Mouse (Mus musculus): ENCODE results near the gene Vwce. TPM values are rescaled to one million over a fixed set of nuclear protein-coding genes. Genes with fewer than 3 reads are reported as not detected.

Gene Vwce
- polyA plus RNA-seq, 1 experiment from 2014 or later = 3.5 TPM

DNA sequence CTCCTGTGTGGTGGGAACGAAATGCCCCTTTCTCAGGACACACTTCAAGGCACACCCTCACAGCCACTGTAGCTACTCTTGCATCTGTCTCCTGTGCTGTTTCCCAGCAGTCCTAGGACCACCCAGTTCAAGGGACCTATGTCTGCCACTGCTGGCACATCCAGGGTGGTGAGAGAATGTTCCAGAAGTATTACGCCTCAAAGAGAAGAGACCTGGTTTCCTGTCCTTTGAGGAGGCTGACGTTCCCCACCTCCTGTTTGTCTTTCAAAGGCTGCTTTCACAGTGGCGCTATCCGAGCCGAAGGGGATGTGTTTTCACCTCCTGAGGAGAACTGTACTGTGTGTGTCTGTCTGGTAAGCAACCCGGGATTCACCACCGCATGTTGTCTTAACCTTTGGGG is 14.1 kb downstream of the Vwce start:
- Histone ChIP-seq H3K27ac (no peak overlapping the region), H3K4me3 (replicated peaks) (no peak overlapping the region), H3K9ac (replicated peaks) (no peak overlapping the region), H3K4me1 (replicated peaks) (no peaks in the 10 kb centered on the region), H3K9me3 (no peaks in the 10 kb centered on the region), H3K4me2 (no peak overlapping the region), H3K36me3 (no peaks in the 10 kb centered on the region; the same call in 1 of the 2 replicates), H3K27me3 (no peaks in the 10 kb centered on the region)
- no peak for ATAC-seq (ENCODE audit: insufficient number of reproducible peaks, insufficient read depth, low FRiP score, low TSS enrichment, low read depth)
- 76% methylated on average over 8 of the region's 8 CpGs for WGBS

DNA sequence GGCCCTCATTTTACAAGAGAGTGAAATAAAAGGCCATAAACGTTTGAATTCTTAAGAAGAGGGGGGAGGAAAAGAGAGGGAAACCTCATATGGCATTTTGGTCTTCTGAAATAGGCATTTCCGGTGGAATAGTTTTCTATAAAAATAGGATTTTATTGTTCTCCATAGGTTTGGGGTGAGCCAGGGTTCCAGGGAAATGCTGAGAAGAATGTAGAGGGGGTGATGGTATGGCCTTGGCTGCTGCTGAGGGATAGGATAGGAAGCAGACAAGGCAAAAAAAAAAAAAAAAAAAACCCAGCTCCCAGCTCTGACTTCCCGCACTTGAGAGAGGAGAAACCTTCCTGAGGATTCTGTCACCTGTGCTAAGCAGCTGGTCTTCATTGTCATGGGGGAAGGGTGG is 22.0 kb downstream of the Vwce start:
- ATAC-seq (ENCODE audit: insufficient number of reproducible peaks, insufficient read depth, low FRiP score, low TSS enrichment, low read depth) = no peak
- no peaks in the 10 kb centered on the region for H3K36me3 ChIP-seq
- no peaks in the 10 kb centered on the region for H3K9me3 ChIP-seq
- no peak overlapping the region for H3K9ac ChIP-seq (replicated peaks)
- no peak overlapping the region for H3K4me2 ChIP-seq
- H3K4me1 ChIP-seq (replicated peaks) = peaks cover 8% of the 10 kb centered on the region; the same call in 1 of the 2 replicates
- peak overlapping the region; percentile 56; the same call in 1 of the 2 replicates for H3K27ac ChIP-seq
- no peaks in the 10 kb centered on the region for H3K27me3 ChIP-seq
- no peak overlapping the region for H3K4me3 ChIP-seq (replicated peaks)
- WGBS = 31% methylated on average over 3 of the region's 3 CpGs

GRCm38 (mm10) chr19:10657742-10658141 is 23.7 kb downstream of the Vwce start:
- no peak for ATAC-seq (ENCODE audit: insufficient number of reproducible peaks, insufficient read depth, low FRiP score, low TSS enrichment, low read depth)
- 73% methylated on average over 5 of the region's 5 CpGs for WGBS

DNA sequence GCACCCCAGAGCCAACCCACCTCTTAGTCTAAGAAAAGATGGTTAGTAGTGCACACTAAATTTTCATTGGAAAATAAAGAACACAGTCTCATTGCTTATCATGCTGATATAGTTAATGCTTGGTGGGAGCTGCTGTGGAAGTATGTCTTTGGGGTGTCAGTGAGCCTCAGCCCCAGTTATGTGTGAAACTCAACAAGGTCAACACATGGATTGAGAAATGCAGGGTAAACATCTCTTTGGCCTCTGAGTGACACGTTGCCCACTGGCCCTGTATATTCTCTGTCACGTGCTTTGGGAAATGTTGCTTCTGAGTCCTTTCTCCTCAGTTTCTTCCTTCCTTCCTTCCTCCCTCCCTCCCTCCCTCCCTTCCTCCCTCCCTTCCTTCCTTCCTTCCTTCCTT is 24.4 kb downstream of the Vwce start:
- H3K9me3 ChIP-seq = no peaks in the 10 kb centered on the region
- no peak overlapping the region for H3K9ac ChIP-seq (replicated peaks)
- no peaks in the 10 kb centered on the region for H3K27me3 ChIP-seq
- 82% methylated on average over 2 of the region's 2 CpGs for WGBS
- H3K4me1 ChIP-seq (replicated peaks) = peaks cover 8% of the 10 kb centered on the region; the same call in 1 of the 2 replicates
- H3K4me3 ChIP-seq (replicated peaks) = no peak overlapping the region
- no peak overlapping the region for H3K4me2 ChIP-seq
- ATAC-seq (ENCODE audit: insufficient number of reproducible peaks, insufficient read depth, low FRiP score, low TSS enrichment, low read depth) = no peak
- no peaks in the 10 kb centered on the region for H3K36me3 ChIP-seq
- H3K27ac ChIP-seq = no peak overlapping the region

More at GRCm38 (mm10) chr19:10657742-10658141, 23.7 kb downstream of the Vwce start:
- Histone ChIP-seq H3K4me3 (replicated peaks) (no peak overlapping the region), H3K27ac (no peak overlapping the region), H3K9me3 (no peaks in the 10 kb centered on the region), H3K4me2 (no peak overlapping the region), H3K4me1 (replicated peaks) (peaks cover 8% of the 10 kb centered on the region; the same call in 1 of the 2 replicates), H3K36me3 (no peaks in the 10 kb centered on the region), H3K27me3 (no peaks in the 10 kb centered on the region), H3K9ac (replicated peaks) (no peak overlapping the region)

DNA sequence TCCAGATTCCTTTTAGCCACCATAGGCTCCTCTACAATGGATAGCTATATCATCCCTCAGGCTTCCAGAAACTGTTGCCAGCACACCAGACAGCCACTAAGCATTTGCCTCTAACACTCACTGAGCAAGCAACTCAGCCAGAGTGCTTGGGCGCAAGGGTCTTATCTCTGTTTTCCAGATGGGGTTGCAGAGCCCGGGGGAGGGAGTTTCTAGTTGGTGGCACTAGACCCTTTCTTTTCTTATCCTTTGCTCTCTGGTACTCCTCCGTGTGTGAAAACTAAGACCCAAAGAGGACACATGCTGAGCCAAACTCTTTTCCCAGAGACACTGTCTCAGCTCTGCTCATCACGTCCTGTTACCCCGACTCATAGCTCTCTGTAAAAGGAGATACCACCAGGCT is 27.4 kb downstream of the Vwce start:
- 0 out of 2 replicates have a peak, but pooled peaks cover 3% of the 10 kb centered on the region for H3K4me1 ChIP-seq (replicated peaks)
- WGBS = 81% methylated on average over 5 of the region's 5 CpGs
- no peak overlapping the region for H3K4me3 ChIP-seq (replicated peaks)
- no peak overlapping the region for H3K4me2 ChIP-seq
- no peaks in the 10 kb centered on the region for H3K36me3 ChIP-seq
- ATAC-seq (ENCODE audit: insufficient number of reproducible peaks, insufficient read depth, low FRiP score, low TSS enrichment, low read depth) = no peak
- H3K9ac ChIP-seq (replicated peaks) = no peak overlapping the region
- no peaks in the 10 kb centered on the region for H3K9me3 ChIP-seq
- no peaks in the 10 kb centered on the region for H3K27me3 ChIP-seq
- no peak overlapping the region for H3K27ac ChIP-seq

GRCm38 (mm10) chr19:10661919-10662318 is 27.9 kb downstream of the Vwce start:
- no peak for ATAC-seq (ENCODE audit: insufficient number of reproducible peaks, insufficient read depth, low FRiP score, low TSS enrichment, low read depth)
- Histone ChIP-seq H3K4me1 (replicated peaks) (no peaks in the 10 kb centered on the region), H3K4me2 (no peak overlapping the region), H3K9me3 (no peaks in the 10 kb centered on the region), H3K27me3 (no peaks in the 10 kb centered on the region), H3K36me3 (no peaks in the 10 kb centered on the region), H3K4me3 (replicated peaks) (no peak overlapping the region), H3K27ac (no peak overlapping the region), H3K9ac (replicated peaks) (no peak overlapping the region)
- WGBS = 77% methylated on average over 2 of the region's 2 CpGs

DNA sequence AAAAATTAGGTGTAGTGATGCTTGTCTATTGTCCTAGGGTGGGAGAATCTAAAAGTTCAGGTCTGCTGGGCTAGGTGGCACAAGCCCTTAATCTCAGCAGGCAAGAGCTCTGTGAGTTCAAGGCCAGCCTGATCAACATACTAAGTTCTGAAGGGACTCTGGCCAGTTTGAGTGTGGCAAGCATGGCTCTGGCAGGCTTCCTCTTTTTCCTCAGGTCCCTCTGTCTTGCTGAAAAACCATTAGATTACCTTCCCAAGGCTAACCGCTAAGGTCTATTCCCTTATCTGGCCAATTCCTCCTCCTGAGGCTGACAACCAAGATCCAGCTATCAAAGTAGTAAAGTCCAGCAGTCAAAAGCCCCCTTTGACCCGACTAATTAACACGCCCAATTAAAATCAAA is 28.7 kb downstream of the Vwce start:
- Histone ChIP-seq H3K9ac (replicated peaks) (no peak overlapping the region), H3K36me3 (no peaks in the 10 kb centered on the region), H3K4me3 (replicated peaks) (no peak overlapping the region), H3K27ac (no peak overlapping the region), H3K4me2 (no peak overlapping the region), H3K27me3 (no peaks in the 10 kb centered on the region), H3K4me1 (replicated peaks) (no peaks in the 10 kb centered on the region), H3K9me3 (no peaks in the 10 kb centered on the region)
- ATAC-seq (ENCODE audit: insufficient number of reproducible peaks, insufficient read depth, low FRiP score, low TSS enrichment, low read depth) = no peak
- WGBS = 67% methylated on average over 3 of the region's 3 CpGs

DNA sequence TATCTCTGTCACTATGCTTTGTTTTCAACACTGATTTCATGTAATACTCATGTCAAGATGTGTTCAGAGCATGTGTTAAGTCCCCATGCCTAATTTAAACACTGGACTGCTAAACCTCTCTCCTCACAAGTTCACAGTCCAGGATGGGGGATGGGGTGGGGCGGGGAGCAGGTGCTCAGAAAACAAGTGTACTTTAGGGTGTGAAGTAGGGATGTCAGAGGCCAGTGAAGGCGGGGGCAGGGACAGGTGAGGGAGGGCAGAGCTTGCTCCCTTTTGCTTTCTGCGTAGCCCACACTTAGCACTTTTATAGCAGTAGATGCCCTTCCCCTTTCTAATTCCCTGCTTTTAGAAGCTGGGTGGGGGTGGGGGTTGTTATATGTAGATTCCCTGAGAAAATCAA is 31.1 kb downstream of the Vwce start:
- Histone ChIP-seq H3K4me3 (replicated peaks) (no peak overlapping the region), H3K27ac (no peak overlapping the region), H3K9ac (replicated peaks) (no peak overlapping the region), H3K4me2 (no peak overlapping the region), H3K9me3 (no peaks in the 10 kb centered on the region), H3K27me3 (no peaks in the 10 kb centered on the region), H3K36me3 (no peaks in the 10 kb centered on the region), H3K4me1 (replicated peaks) (no peaks in the 10 kb centered on the region)
- ATAC-seq (ENCODE audit: insufficient number of reproducible peaks, insufficient read depth, low FRiP score, low TSS enrichment, low read depth) = 0 out of 2 replicates have a peak, but pooled peaks have one; percentile 44
- WGBS = 55% methylated on average over 3 of the region's 3 CpGs

GRCm38 (mm10) chr19:10665499-10665898 is 31.5 kb downstream of the Vwce start:
- Histone ChIP-seq H3K4me2 (no peak overlapping the region), H3K4me3 (replicated peaks) (no peak overlapping the region), H3K9ac (replicated peaks) (no peak overlapping the region), H3K9me3 (no peaks in the 10 kb centered on the region), H3K27me3 (no peaks in the 10 kb centered on the region), H3K36me3 (no peaks in the 10 kb centered on the region), H3K4me1 (replicated peaks) (no peaks in the 10 kb centered on the region), H3K27ac (no peak overlapping the region)
- 0 out of 2 replicates have a peak, but pooled peaks have one; percentile 39 for ATAC-seq (ENCODE audit: insufficient number of reproducible peaks, insufficient read depth, low FRiP score, low TSS enrichment, low read depth)
- 14% methylated on average over 2 of the region's 2 CpGs for WGBS

DNA sequence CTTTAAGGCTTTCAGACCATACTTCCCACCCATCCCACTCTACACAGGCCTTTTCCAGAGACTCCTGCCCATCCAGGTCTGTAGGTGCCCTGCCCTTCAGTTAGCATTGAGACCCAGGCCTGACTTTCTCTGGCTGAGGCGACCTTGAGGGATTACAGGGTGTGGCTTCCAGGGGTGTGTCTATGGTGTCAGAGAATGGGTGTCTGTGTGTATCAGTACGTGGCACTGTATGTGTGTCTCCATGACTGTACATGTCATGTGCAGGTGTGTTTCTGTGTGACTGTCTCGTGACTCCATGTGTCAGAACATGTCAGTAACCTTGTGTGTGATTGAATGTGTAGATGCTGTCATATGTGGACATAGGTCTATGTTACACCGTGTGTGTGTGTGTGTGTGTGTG is 37.3 kb downstream of the Vwce start:
- H3K4me1 ChIP-seq (replicated peaks) = no peaks in the 10 kb centered on the region
- no peaks in the 10 kb centered on the region for H3K9me3 ChIP-seq
- no peak overlapping the region for H3K4me2 ChIP-seq
- H3K4me3 ChIP-seq (replicated peaks) = no peak overlapping the region
- H3K27ac ChIP-seq = no peak overlapping the region
- no peaks in the 10 kb centered on the region for H3K36me3 ChIP-seq
- no peak overlapping the region for H3K9ac ChIP-seq (replicated peaks)
- 89% methylated on average over 4 of the region's 4 CpGs for WGBS
- no peak for ATAC-seq (ENCODE audit: insufficient number of reproducible peaks, insufficient read depth, low FRiP score, low TSS enrichment, low read depth)
- H3K27me3 ChIP-seq = peaks cover 4% of the 10 kb centered on the region; the same call in 1 of the 2 replicates

GRCm38 (mm10) chr19:10671854-10672417 is 37.9 kb downstream of the Vwce start:
- H3K4me1 ChIP-seq (replicated peaks) = no peaks in the 10 kb centered on the region
- H3K36me3 ChIP-seq = no peaks in the 10 kb centered on the region
- peaks cover 4% of the 10 kb centered on the region; the same call in 1 of the 2 replicates for H3K27me3 ChIP-seq
- 47% methylated on average over 9 of the region's 9 CpGs for WGBS
- no peaks in the 10 kb centered on the region for H3K9me3 ChIP-seq
- no peak overlapping the region for H3K4me3 ChIP-seq (replicated peaks)
- H3K27ac ChIP-seq = no peak overlapping the region
- no peak for ATAC-seq (ENCODE audit: insufficient number of reproducible peaks, insufficient read depth, low FRiP score, low TSS enrichment, low read depth)
- no peak overlapping the region for H3K9ac ChIP-seq (replicated peaks)
- no peak overlapping the region for H3K4me2 ChIP-seq

DNA sequence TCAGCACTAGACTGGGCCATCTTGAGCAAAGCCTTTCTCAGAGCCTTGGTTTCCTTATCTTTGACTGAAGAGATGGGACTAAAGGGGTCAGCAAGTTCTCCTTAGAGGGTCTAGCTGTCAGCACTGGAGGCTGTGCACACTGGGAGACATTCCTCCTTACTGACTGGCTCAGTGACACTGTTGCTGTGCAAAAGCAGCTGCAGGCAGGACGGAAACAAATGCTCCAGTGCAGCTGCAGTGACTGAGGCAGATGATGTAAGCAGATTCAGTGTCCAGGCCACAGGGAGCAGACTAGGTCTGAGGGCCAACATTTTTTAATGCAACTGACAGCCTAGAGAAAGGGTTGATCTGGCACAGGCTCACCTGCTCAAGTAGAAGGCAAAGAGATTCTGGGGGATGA is 39.3 kb downstream of the Vwce start:
- Histone ChIP-seq H3K4me2 (no peak overlapping the region), H3K9ac (replicated peaks) (no peak overlapping the region), H3K27ac (no peak overlapping the region), H3K4me1 (replicated peaks) (no peaks in the 10 kb centered on the region), H3K4me3 (replicated peaks) (no peak overlapping the region), H3K9me3 (no peaks in the 10 kb centered on the region), H3K27me3 (peaks cover 4% of the 10 kb centered on the region; the same call in 1 of the 2 replicates), H3K36me3 (no peaks in the 10 kb centered on the region)
- ATAC-seq (ENCODE audit: insufficient number of reproducible peaks, insufficient read depth, low FRiP score, low TSS enrichment, low read depth) = no peak
- WGBS = 56% methylated on average over 1 of the region's 1 CpGs

Data from limb, embryonic 12.5 days (tissue).